Mouse (Mus musculus) intestine, embryonic 14.5 days (tissue): ENCODE measurements around the gene 9230112D13Rik. TPM values are rescaled to one million over a fixed set of nuclear protein-coding genes. Genes with fewer than 3 reads are reported as not detected.

Source experiments
- ATAC-seq: fragments of 200-750 bp; cut with Nextera tagmentation; replicated peaks from 2 replicates; pipeline ENCODE4 v1.8.0; 2017; ENCODE audit warnings: low read depth, moderate number of reproducible peaks, moderate TSS enrichment, moderate library complexity; ENCODE audit not compliant: low FRiP score, low TSS enrichment
- DNase-seq: peaks from one replicate; pipeline ENCODE4 v3.0.0-alpha.2; 2018; ENCODE audit warnings: low spot score
- H3K27ac ChIP-seq: fragments of 300-500 bp; sonication (generic); 2 replicates; pipeline ENCODE4 v1.5.1; 2014; ENCODE audit warnings: low read depth, mild to moderate bottlenecking, control low read depth
- H3K27me3 ChIP-seq: fragments of 300-500 bp; sonication (generic); replicated peaks from 2 replicates; pipeline ENCODE4 v1.6.1; 2014; ENCODE audit warnings: low read length, control low read depth; ENCODE audit not compliant: control insufficient read depth, insufficient read depth
- H3K36me3 ChIP-seq: fragments of 300-500 bp; sonication (generic); 2 replicates; pipeline ENCODE4 v1.6.1; 2014; ENCODE audit warnings: low read length, control low read depth; ENCODE audit not compliant: control insufficient read depth, insufficient read depth
- H3K4me1 ChIP-seq: fragments of 300-500 bp; sonication (generic); replicated peaks from 2 replicates; pipeline ENCODE4 v1.6.1; 2014; ENCODE audit warnings: low read length, control low read depth, mixed read lengths; ENCODE audit not compliant: control insufficient read depth, insufficient read depth
- H3K4me2 ChIP-seq: fragments of 300-500 bp; sonication (generic); 2 replicates; pipeline ENCODE4 v1.6.1; 2014; ENCODE audit warnings: low read length
- H3K4me3 ChIP-seq: fragments of 300-500 bp; sonication (generic); 2 replicates; pipeline ENCODE4 v1.5.1; 2014; ENCODE audit warnings: low read depth, low read length, control low read depth, mixed read lengths
- H3K9ac ChIP-seq: fragments of 300-500 bp; sonication (generic); 2 replicates; pipeline ENCODE4 v1.6.1; 2014; ENCODE audit warnings: mild to moderate bottlenecking, low read length
- H3K9me3 ChIP-seq: fragments of 300-500 bp; sonication (generic); 2 replicates; pipeline ENCODE4 v1.6.1; 2016; ENCODE audit warnings: low read length, control low read depth; ENCODE audit not compliant: control insufficient read depth
- WGBS: fragments of 180-500 bp; shearing (Covaris S2); extraction: QIAGEN DNeasy Blood & Tissue Kit; methylation state at CpG from one replicate; pipeline ENCODE4 v1.1.7; 2014; 5-methylcytosine and 5-hydroxymethylcytosine counted together
- polyA plus RNA-seq: library from polyadenylated mRNA; unstranded; fragments of >200 nt; fragmentation: Nextera tagmentation; extraction: Ambion mirVana; gene quantifications from 2 replicates; pipeline ENCODE4 v1.2.1, GENCODE M21; 2014

The 9230112D13Rik gene
- polyA plus RNA-seq, 1 experiment from 2014 or later = not detected

DNA sequence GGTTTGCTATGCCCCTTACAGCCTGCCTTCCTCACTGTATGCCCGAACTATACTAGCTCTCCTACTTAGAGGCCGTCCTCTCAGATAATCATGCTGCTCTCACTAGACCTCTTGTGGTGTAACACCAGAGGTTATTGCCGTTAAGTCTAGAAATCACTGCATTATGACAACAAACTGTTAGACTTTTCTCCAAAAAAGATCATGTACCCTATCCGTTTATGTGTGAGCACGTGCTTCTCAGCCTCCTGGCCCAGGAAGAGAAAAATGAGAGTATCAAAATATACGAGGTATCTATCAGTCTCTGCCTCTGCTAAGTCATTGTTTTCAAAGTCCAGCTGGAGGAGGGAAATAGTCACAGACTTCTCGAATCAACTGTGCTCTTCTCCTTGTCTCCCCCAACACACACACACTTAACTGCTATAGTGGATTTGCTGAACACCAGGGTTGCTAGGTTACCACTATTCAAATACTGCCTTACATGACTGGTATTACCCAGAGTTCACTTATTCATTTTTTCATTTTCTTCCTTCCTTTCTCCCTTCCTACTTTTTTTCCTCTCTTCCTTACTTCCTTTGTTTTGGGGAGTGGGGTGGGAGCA, 13.7 kb downstream of the 9230112D13Rik start:
- ATAC-seq = no peak
- 30% methylated on average over 7 of the region's 7 CpGs for WGBS
- Histone ChIP-seq H3K27me3 (no peaks in the 10 kb centered on the region), H3K9me3 (no peaks in the 10 kb centered on the region), H3K4me3 (no peak overlapping the region), H3K4me1 (peaks cover 23% of the 10 kb centered on the region), H3K9ac (no peak overlapping the region), H3K4me2 (0 out of 2 replicates have a peak overlapping the region, but pooled peaks have one; percentile 0), H3K36me3 (no peaks in the 10 kb centered on the region), H3K27ac (peak overlapping the region; percentile 47; the same call in 1 of the 2 replicates)
- no peak for DNase-seq

DNA sequence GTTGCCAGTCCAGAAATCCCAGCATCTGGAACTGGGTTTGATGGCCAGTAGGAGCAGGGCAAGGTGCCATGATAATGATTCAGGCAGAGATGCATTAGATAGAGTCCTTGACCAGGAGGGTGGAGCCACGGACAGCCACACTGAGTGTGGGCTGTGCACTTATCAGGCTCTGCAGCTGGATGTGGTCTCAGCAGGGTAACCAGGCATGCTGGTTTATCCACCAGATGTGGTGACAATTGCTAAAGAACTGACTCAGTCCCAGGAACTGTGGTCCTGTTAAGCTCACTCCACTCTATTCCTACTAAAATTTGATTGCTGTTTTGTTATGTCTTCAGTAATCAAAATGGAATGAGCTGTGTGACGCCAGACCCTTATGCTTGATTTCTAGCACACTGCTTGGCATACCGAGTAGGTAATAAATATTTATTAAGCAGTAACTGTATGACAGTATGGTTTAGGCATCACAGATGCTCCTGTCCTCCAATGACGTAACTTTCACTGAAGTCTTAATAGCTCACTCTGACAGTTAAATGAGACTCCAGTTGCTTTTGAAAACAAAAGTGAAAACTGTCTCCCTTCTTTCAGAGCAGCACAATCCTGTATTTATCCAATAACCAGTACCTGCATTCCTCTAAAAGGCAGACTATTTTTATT, 14.3 kb downstream of the 9230112D13Rik start:
- ATAC-seq = no peak
- Histone ChIP-seq H3K4me1 (peaks cover 26% of the 10 kb centered on the region), H3K9me3 (no peaks in the 10 kb centered on the region), H3K27me3 (no peaks in the 10 kb centered on the region), H3K36me3 (no peaks in the 10 kb centered on the region), H3K9ac (no peak overlapping the region), H3K4me3 (no peak overlapping the region), H3K4me2 (0 out of 2 replicates have a peak overlapping the region, but pooled peaks have one; percentile 0), H3K27ac (peak overlapping the region; percentile 47; the same call in 1 of the 2 replicates)
- 27% methylated on average over 4 of the region's 4 CpGs for WGBS
- no peak for DNase-seq

DNA sequence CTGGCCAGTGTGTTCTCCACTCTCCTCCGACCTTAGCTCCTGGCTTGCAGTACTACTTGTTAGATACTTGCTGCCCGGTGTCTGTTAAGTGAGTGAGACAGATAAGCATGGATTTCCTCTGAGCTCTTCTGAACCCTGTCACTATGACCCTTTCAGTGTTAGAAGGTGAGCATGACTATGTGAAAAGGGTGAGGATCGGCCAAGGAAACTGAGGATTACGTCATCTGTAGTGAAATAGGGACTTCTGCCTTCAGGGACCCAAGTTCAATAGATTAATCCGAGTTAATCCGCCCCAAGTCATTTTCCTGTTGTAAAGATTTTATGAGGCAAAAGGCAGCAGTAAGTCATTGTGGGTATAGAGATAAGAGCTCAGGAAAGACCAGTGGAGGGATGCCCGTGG, 17.3 kb downstream of the 9230112D13Rik start:
- Histone ChIP-seq H3K9me3 (no peaks in the 10 kb centered on the region), H3K36me3 (no peaks in the 10 kb centered on the region), H3K4me3 (no peak overlapping the region), H3K4me1 (peaks cover 18% of the 10 kb centered on the region), H3K27me3 (no peaks in the 10 kb centered on the region), H3K4me2 (no peak overlapping the region), H3K9ac (no peak overlapping the region), H3K27ac (no peak overlapping the region)
- WGBS = 59% methylated on average over 7 of the region's 7 CpGs
- DNase-seq (no peak), ATAC-seq (no peak)

DNA sequence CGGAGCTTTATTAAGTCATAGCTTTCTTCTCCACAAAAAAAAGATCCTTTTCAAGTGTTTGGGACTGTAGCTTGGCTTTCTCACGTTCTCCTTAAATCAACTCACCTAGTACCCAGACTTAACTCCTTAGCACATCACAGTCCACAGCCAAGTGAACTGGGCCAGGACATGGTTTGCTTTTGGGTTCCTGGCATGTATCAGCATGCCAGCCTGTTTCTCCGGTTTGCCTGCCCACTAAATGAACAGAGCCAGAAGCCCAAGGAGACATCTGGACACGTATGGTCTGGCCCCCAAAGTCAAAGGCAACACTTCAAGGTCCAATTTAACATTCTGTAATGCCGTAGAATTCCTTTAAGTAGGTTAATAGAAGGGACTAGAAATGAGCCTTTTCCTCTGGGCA, 18.2 kb downstream of the 9230112D13Rik start:
- 86% methylated on average over 5 of the region's 5 CpGs for WGBS

DNA sequence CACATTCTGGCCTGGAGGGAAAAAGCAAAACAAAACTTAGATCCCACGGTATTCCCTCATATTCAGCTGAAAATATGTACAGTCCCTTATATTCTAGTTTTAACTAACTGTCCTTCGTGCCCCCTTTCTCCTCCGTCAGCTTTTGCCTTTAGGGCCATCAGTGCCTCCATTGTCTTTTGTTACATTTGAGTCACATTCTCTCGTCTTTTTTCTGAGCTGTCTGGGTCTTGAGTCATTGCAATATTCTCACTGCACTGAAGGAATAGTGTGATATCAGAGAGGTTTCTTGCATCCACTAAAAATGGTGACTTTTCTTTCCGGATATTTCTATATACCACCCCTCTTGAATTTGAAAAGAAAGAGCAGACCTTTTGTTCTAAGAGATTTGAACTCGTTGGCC, 18.8 kb downstream of the 9230112D13Rik start:
- Histone ChIP-seq H3K4me2 (peak overlapping the region; percentile 60), H3K9ac (peak overlapping the region; percentile 99; the same call in 1 of the 2 replicates), H3K27me3 (no peaks in the 10 kb centered on the region), H3K4me1 (peaks cover 22% of the 10 kb centered on the region), H3K36me3 (no peaks in the 10 kb centered on the region), H3K4me3 (no peak overlapping the region), H3K9me3 (no peaks in the 10 kb centered on the region), H3K27ac (peak overlapping the region; percentile 97; the same call in 1 of the 2 replicates)
- ATAC-seq (no peak), DNase-seq (no peak)
- whole genome bisulfite sequencing = 59% methylated on average over 6 of the region's 6 CpGs

More for the DNA sequence above, 18.2 kb downstream of the 9230112D13Rik start:
- ATAC-seq (no peak), DNase-seq (no peak)
- Histone ChIP-seq H3K27ac (no peak overlapping the region), H3K4me1 (peaks cover 27% of the 10 kb centered on the region), H3K27me3 (no peaks in the 10 kb centered on the region), H3K36me3 (no peaks in the 10 kb centered on the region), H3K9ac (no peak overlapping the region), H3K4me3 (no peak overlapping the region), H3K9me3 (no peaks in the 10 kb centered on the region), H3K4me2 (no peak overlapping the region)

DNA sequence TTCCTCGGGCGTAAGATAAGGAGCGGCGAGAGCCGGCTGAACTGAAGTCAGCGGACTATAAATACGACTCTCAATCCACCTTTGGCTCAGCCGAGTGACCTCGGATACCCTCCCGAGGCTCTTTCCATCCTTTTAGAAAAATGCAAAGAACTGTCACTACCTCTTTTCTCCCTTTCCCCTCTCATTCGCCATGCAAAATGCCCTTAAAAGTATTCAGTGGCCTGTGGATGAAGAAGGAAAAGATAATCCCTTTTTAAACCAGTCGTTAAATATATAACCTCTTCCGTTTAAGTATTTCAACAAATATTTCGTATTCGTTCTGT, 19.3 kb downstream of the 9230112D13Rik start, which contains the start of gene Bmpr1a:
Bmpr1a (minus strand) TSS at position 17 of the 323 bp plus-strand sequence.
- peak within 1 kb of the TSS; percentile 81 for H3K4me3 ChIP-seq
- peaks cover 17% of the 10 kb centered on the region for H3K4me1 ChIP-seq
- H3K9me3 ChIP-seq = no peaks in the 10 kb centered on the region
- ATAC-seq (no peak), DNase-seq (no peak)
- H3K27me3 ChIP-seq = no peaks in the 10 kb centered on the region
- no peaks in the 10 kb centered on the region for H3K36me3 ChIP-seq
- 6% methylated on average over 15 of the region's 15 CpGs for WGBS
- peak within 1 kb of the TSS; percentile 60 for H3K4me2 ChIP-seq
- H3K27ac ChIP-seq = peak within 1 kb of the TSS; percentile 97
- H3K9ac ChIP-seq = peak within 1 kb of the TSS; percentile 99

DNA sequence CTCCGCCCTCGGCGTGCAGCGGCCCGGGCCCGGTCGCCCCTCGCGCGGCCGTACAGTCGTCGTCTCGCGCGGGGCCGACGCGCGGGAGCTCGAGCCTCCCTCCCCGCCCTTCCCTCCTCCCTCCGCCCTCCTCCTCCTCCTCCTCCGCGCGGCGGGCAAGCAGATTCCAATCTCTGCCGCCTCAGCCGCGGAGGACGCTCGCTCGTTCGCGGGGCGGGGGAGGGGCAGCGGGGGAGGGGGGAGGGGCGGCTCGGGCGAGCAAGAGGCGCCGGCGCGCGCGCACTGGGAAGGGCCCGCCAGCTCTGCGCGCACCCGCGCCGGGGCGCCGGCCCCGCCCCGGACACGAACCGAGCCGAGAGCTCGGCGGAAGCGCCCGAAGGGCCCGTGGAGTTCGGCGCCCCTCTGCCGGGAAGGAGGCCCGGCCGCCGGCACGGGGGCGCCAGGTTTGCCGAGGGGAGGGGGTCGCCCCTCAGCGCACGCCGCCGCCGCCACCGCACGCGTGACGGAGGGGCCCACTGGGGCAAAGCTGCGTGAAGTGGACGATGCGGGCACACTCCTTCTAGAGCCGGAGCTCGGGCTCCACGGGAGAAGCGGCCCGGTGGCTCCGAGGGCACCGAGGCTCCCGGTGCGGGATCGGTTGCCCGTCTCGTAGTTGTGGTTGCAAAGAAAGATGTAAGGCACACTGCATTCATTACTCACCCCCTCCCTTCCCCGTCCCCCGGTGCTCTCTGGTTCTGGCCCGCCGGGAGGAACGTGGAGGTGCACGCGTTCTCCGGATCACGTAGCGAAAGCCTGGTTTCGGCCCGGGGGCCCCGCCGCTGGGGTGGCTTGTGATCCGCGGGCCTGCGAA, 19.9 kb downstream of the 9230112D13Rik start:
- Histone ChIP-seq H3K9ac (peak overlapping the region; percentile 99), H3K4me3 (peak overlapping the region; percentile 81), H3K36me3 (no peaks in the 10 kb centered on the region), H3K9me3 (no peaks in the 10 kb centered on the region), H3K4me1 (peaks cover 15% of the 10 kb centered on the region; the same call in 1 of the 2 replicates), H3K27me3 (no peaks in the 10 kb centered on the region), H3K4me2 (peak overlapping the region; percentile 60), H3K27ac (peak overlapping the region; percentile 97)
- peak; percentile 92 for DNase-seq
- ATAC-seq = peak; percentile 90
- WGBS = under 1% methylated on average over 70 of the region's 115 CpGs

DNA sequence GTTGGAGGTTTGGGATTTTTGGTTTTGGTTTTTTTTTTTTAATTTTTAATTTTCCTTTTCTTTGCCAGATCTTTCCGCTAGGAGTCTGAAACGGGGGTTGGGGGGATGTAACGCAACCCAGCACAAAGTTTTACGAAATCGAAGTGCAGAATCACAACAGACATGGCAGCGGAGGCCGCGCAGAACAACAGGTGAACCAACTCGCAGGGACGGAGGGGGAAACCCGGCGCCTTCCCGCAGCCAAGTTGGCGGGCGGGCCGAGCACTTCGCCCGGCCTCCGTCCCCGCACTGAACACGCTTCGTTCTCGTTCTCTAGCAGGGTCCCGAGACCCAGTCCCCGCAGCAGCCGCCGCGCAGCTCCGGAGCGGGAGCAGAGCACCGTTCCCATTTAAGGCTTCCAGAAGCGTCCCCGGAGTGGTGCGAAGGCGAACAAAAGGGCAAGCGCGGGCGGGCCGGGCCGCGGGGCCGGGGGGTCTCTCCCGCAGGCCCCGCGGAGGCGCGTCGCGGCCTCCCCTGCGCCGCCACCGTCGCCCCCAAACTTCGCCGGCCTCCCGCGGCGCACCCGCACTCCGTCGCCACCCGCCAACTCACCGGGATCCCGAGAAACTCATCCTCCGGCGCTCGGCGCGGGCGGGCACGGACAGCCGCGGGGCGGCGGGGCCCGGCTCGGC, 20.7 kb downstream of the 9230112D13Rik start:
- H3K4me1 ChIP-seq = peaks cover 15% of the 10 kb centered on the region; the same call in 1 of the 2 replicates
- no peaks in the 10 kb centered on the region for H3K9me3 ChIP-seq
- no peaks in the 10 kb centered on the region for H3K36me3 ChIP-seq
- H3K9ac ChIP-seq = peak overlapping the region; percentile 99
- peak; percentile 87 for DNase-seq
- peak overlapping the region; percentile 97 for H3K27ac ChIP-seq
- H3K4me3 ChIP-seq = peak overlapping the region; percentile 81
- H3K27me3 ChIP-seq = no peaks in the 10 kb centered on the region
- peak; percentile 50 for ATAC-seq
- peak overlapping the region; percentile 60 for H3K4me2 ChIP-seq
- WGBS = under 1% methylated on average over 72 of the region's 77 CpGs
